Mouse (Mus musculus): ENCODE results near the gene Mip.
"Not testable (repeated sequence)": the region's sequence is repeated elsewhere in the genome, so short reads cannot be mapped to it uniquely, and the experiment has no call there.

Mip gene

GRCm38 (mm10) chr10:128247020-128247732 is 21.5 kb downstream of the Mip start:
- no peak for DNase-seq (ENCODE audit: low spot score in 2 of 2)

GRCm38 (mm10) chr10:128250565-128250964 is 24.9 kb downstream of the Mip start:
- no peak for DNase-seq (ENCODE audit: low spot score in 2 of 2)

DNA sequence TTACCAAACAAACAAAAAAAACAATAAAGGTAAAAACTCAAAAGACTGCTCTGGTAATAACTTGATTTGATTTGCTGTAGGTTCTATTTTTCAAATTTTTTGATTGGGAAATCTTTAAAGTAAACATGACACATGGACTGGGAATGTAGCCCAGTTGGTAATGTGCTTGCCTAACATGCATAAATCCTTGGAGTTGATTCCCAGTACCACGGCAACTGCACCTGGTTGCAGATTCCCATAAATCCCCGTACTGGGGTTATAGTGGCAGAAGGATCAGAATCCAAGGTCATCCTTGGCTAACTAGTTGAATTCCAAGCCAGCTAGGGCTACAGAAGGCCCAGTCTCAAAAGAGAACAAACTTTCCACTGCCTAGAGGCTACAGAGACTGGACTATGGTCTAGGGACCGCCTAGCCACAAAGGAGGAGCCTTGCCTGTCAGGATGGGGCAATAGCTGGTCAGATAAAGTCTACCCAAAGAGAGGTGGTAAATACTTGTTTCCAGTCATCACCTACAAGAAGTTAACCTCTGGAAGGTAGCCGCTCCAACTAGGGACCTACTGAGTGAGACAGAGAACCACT is 28.1 kb downstream of the Mip start, which contains the start of gene Apon:
Gene Apon, plus strand, starts transcription at position 420 of the 579 bp plus-strand sequence.
- no peak for DNase-seq (ENCODE audit: low spot score in 2 of 2)

GRCm38 (mm10) chr10:128255925-128256324 is 30.3 kb downstream of the Mip start:
- no peak for DNase-seq (ENCODE audit: low spot score in 2 of 2)

DNA sequence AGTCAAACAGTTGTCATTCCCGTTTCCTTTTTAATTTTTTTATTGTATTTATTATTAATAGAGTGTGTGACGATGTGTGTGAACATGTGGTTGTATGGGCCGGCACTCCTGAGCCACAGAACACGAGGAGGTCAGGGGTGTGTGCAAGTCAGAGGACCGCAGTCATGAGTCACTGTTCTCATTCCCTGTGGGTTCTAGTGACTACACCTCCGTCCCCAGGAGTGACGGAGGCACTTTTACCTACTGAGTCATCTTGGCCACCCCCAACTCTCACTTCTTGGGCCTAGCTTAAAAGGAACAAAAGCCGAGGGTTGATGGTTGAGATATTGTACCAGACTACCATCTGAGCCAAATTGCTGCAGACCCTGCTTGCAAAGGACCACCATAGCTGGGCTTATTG is 30.7 kb downstream of the Mip start:
- DNase-seq (ENCODE audit: low spot score in 2 of 2): no peak

GRCm38 (mm10) chr10:128258953-128259352 is 33.3 kb downstream of the Mip start:
- no peak for DNase-seq (ENCODE audit: low spot score in 2 of 2)

GRCm38 (mm10) chr10:128259946-128260345 is 34.3 kb downstream of the Mip start:
- DNase-seq (ENCODE audit: low spot score in 2 of 2): no peak

DNA sequence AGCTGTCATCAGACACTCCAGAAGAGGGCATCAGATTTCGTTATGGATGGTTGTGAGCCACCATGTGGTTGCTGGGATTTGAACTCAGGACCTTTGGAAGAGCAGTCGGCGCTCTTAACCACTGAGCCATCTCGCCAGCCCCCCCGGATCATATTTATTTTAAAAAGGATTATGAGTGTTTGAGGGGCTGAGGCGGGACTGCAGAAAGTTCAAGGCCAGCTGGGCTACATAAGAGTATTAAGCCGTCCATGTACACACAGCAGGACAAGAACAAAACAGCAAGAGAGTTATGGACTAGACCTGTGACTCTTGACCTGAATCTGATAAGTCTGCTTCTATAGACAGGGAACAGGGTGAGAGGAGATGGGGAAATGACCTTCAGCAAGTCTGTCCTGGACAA is 34.7 kb downstream of the Mip start:
- not testable (repeated sequence) for DNase-seq (ENCODE audit: low spot score in 2 of 2)

DNA sequence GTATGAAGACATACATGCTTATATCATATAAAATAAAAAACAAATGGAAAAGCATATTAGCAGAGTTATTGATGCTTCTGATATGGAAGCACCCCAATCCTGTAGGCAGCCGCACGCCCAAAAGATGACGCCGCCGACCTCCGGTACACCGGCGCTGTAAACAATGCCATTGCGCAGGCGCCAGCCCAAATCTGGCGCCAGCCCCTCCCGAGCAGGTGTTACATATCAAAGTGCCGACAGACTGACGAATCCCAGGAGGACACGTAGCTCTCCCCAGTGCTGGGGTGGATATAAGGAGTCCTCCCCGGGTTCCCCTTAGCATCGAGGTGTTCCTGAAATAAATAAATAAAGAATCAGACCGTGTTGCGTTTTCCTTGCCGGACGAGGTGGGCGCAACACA is 36.7 kb downstream of the Mip start:
- no peak for DNase-seq (ENCODE audit: low spot score in 2 of 2)

- no peak for DNase-seq (ENCODE audit: low spot score in 2 of 2)
These were observed 38.0 kb downstream of the Mip start for GRCm38 (mm10) chr10:128263393-128264310.

- DNase-seq (ENCODE audit: low spot score in 2 of 2): no peak
These were observed 42.7 kb downstream of the Mip start, which contains the start of gene Apof for GRCm38 (mm10) chr10:128268371-128268770. TSS of gene Apof (plus strand) at chr10:128268671.

- DNase-seq (ENCODE audit: low spot score in 2 of 2): no peak
These were observed 43.7 kb downstream of the Mip start for GRCm38 (mm10) chr10:128269206-128269910.

- peak; percentile 95 to 97 for DNase-seq (ENCODE audit: low spot score in 2 of 2)
These were observed 44.7 kb downstream of the Mip start, which contains the start of gene Stat2 for GRCm38 (mm10) chr10:128270287-128270841. TSS of gene Stat2 (plus strand) at chr10:128270559.

DNA sequence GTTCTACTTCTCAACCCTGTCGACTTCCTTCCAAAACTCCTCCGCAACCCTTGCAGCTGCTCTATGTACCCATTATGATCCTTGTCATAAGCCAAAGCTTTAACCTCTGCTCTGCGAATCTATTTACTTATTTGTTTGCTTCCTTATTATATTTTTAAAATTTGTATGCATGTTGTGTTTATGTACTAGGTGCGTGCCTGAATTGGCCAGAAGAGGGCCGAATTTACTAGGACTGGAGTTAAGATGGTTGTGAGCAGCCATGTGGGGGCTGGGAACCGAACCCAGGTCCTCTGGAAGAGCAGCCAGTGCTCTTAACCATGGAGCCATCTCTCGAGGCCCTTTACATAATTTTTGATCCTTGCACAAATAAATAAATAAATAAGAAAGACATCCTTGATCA is 45.2 kb downstream of the Mip start:
- DNase-seq (ENCODE audit: low spot score in 2 of 2): no peak

DNA sequence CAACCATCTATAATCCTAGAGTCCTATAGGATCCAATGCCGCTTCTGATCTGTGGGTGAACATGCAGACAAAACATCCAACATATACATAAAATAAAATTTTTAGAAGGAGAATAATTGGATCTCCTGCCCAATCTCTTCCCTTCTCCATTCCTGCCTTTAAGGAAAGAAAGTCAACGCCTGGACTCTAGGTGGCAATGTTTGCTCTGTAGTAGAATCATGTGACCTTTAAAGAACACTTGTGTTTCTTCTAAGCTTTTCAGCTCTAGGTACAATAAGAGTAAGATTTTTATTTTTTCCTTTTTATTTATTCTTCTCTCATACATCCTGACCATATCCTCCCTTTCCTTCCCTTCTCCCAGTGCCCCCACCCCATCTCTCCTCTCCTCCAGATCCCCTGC is 46.2 kb downstream of the Mip start:
- no peak for DNase-seq (ENCODE audit: low spot score in 2 of 2)

GRCm38 (mm10) chr10:128272819-128273439 is 47.3 kb downstream of the Mip start:
- DNase-seq (ENCODE audit: low spot score in 2 of 2): not testable (repeated sequence)

DNA sequence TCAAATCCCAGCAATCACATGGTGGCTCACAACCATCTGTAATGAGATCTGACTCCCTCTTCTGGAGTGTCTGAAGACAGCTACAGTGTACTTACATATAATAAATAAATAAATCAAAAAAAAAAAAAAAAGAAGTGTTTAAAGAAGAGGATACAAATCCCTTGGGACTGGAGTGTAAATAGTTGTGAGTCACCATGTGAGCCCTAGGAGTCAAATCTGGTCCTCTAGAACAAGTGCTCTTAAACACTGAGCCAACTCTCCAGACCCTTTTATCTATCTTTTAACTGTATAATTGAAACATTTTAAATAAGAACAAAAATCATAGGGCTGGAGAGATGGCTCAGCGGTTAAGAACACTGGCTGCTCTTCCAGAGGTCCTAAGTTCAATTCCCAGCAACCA is 49.7 kb downstream of the Mip start:
- DNase-seq (ENCODE audit: low spot score in 2 of 2): not testable (repeated sequence)

DNA sequence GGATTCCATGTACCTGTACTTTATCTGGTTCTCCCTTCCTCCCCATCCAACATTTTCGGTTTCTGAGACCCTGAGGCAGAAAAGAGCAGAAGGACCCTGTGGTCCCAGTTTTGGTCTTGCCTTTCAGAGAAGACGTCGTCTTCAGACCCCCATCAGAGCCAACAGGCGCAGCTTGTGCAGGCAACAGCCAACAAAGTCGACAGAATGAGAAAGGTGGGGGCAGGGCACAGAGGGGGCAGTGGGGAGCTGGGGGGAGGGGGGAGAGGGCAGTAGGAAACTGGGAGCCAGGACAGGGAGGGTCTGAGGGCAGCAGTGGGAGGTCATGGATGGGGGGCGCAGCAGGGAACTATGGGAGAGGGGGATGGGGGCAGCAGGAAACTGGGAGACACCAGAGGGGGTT is 52.5 kb downstream of the Mip start:
- DNase-seq (ENCODE audit: low spot score in 2 of 2): no peak

GRCm38 (mm10) chr10:128280943-128281342 is 55.3 kb downstream of the Mip start:
- no peak for DNase-seq (ENCODE audit: low spot score in 2 of 2)

Measured in urinary bladder, postnatal 4 days (tissue).